Comparison of ENCODE assay signal across 8 mouse cellular contexts in the genomic region with DNA sequence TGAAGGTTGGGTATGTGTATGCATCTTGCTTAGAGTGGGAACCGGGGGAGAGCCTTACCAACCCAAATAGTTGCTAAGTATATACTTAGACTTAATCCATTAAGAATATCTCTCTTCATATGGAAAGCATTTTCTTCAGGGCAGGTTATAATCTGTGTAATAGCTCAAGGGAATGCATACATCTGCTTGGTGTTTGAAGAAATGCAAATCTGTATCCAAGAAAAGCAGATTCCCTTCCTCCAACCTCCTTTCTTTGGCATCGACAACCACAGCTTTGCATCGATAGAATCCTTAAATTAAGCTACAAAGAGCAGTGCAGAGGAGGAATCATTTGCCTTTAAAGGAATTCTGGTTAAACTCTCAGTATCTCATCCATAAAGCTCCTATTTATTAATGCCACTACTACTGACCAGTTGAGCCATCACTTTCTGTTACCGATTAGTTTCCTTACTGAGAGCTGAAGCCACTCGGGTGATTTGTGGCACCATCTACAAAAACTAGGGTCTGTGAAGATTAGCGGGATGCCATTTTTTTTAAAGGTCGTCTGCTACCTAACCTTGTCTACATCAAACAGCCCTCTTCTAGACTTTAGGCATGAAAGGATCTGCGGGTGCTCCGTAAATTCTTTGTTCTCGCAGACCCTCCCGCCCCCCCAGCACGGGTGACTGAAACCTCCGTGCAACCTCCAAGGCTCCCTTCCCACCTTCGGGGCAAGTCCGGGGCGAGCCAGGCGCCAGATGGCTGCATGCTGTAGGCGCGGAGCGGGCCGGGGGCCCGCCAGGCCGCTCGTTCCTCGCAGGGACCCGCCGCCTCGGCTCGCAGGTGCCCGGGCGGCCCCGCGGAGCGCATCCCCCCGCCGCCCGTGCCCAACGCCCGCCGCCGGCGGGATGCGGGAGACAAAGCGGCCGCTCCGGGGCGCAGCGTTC. TPM values are rescaled to one million over a fixed set of nuclear protein-coding genes. Genes with fewer than 3 reads are reported as not detected.
DNase-seq lines count a peak whose midpoint lies in the region; ATAC-seq and TF ChIP-seq lines count a peak whose summit lies in the region.

No protein-coding gene starts in this region.

- WGBS in kidney, postnatal 0 days, result under 1% methylated on average over 46 of the region's 48 CpGs
- WGBS in stomach, embryonic 14.5 days, result under 1% methylated on average over 42 of the region's 48 CpGs

- peak overlapping the region; percentile 97 for H3K9ac ChIP-seq in kidney, postnatal 0 days (ENCODE audit: low read depth, low read length)
- H3K9ac ChIP-seq in stomach, embryonic 14.5 days (replicated peaks; ENCODE audit: low read depth, low read length), result peak overlapping the region; percentile 97

- peak overlapping the region; percentile 71 for H3K4me2 ChIP-seq in kidney, postnatal 0 days (ENCODE audit: low read length)
- peak overlapping the region; percentile 63 for H3K4me2 ChIP-seq in stomach, embryonic 14.5 days (replicated peaks; ENCODE audit: low read depth, low read length)

- ATAC-seq in kidney, postnatal 0 days (replicated peaks; ENCODE audit: low FRiP score, low read depth), result peak; percentile 19; the same call in 1 of the 2 replicates
- ATAC-seq in megakaryocyte, adult 5-6 weeks (ENCODE audit: poor library complexity, severe bottlenecking), result peak; percentile 3
- ATAC-seq in stomach, embryonic 14.5 days (ENCODE audit: insufficient number of reproducible peaks, insufficient read depth, low FRiP score, low read depth), result peak; percentile 3

- H3K27me3 ChIP-seq in kidney, postnatal 0 days (ENCODE audit: insufficient read depth, low read length), result no peaks in the 10 kb centered on the region
- no peaks in the 10 kb centered on the region for H3K27me3 ChIP-seq in stomach, embryonic 14.5 days (ENCODE audit: control insufficient read depth, insufficient read depth, low read length)

- peaks cover 12% of the 10 kb centered on the region; the same call in 1 of the 2 replicates for H3K36me3 ChIP-seq in kidney, postnatal 0 days (ENCODE audit: insufficient read depth, low read length)
- H3K36me3 ChIP-seq in stomach, embryonic 14.5 days (ENCODE audit: control insufficient read depth, insufficient read depth, low read length), result peaks cover 31% of the 10 kb centered on the region

- peak overlapping the region; percentile 100 for H3K27ac ChIP-seq in kidney, postnatal 0 days
- peak overlapping the region; percentile 98 for H3K27ac ChIP-seq in stomach, embryonic 14.5 days (ENCODE audit: low read length)

- peak; percentile 57 for DNase-seq in urinary bladder, adult 2 months (ENCODE audit: low spot score)
- no peak for DNase-seq in urinary bladder, postnatal 10 days (ENCODE audit: low spot score)
- DNase-seq in cerebellum, adult 8-10 months, result peak; percentile 52
- DNase-seq in gastrocnemius, postnatal 4 days (ENCODE audit: low spot score in 2 of 2), result peak; percentile 27 to 60
- peak; percentile 52 for DNase-seq in kidney, postnatal 0 days (ENCODE audit: low spot score)
- no peak for DNase-seq in layer of hippocampus, adult 18-20 months (ENCODE audit: low spot score in 2 of 2)

- H3K4me3 ChIP-seq in kidney, postnatal 0 days (replicated peaks; ENCODE audit: low read depth, low read length), result peak overlapping the region; percentile 85
- peak overlapping the region; percentile 83 for H3K4me3 ChIP-seq in stomach, embryonic 14.5 days (ENCODE audit: low read depth, low read length)

- no peaks in the 10 kb centered on the region for H3K9me3 ChIP-seq in kidney, postnatal 0 days (replicated peaks; ENCODE audit: low read length)
- no peaks in the 10 kb centered on the region for H3K9me3 ChIP-seq in stomach, embryonic 14.5 days (ENCODE audit: control insufficient read depth, low read depth, low read length)

- TF ChIP-seq CTCF in kidney, postnatal 0 days (IDR thresholded peaks at IDR 0.05; ENCODE audit: low read depth), result no peak

- H3K4me1 ChIP-seq in kidney, postnatal 0 days (replicated peaks; ENCODE audit: insufficient read depth, low read length), result 0 out of 2 replicates have a peak, but pooled peaks cover 4% of the 10 kb centered on the region
- H3K4me1 ChIP-seq in stomach, embryonic 14.5 days (ENCODE audit: control insufficient read depth, insufficient read depth, low read length), result peaks cover 20% of the 10 kb centered on the region; the same call in 1 of the 2 replicates

RNA-seq across cellular contexts. Expression of a gene that starts 0.9 kb away (rescaled TPM):
- polyA plus RNA-seq in urinary bladder, adult 2 months (2012; rRNA removed), result 23.2 and 24.1 TPM in 2 replicates
- total RNA-seq in gastrocnemius, postnatal 4 days (2021), result 10 to 100 TPM; 28.6 to 31.6 TPM
- polyA plus RNA-seq in kidney, postnatal 0 days (2015; fragmentation: Nextera tagmentation; extraction: Ambion mirVana), result 35.0 and 37.6 TPM in 2 replicates
- 34.9 and 48.3 TPM in 2 replicates for total RNA-seq in megakaryocyte, adult 5-6 weeks (2015)
- total RNA-seq in megakaryocyte, adult 5-6 weeks (2017), result 71.7 and 77.4 TPM in 2 replicates
- 44.6 and 48.7 TPM in 2 replicates for polyA plus RNA-seq in stomach, embryonic 14.5 days (2014; fragmentation: Nextera tagmentation; extraction: Ambion mirVana)
- total RNA-seq in layer of hippocampus, adult 18-20 months (2021), result 10 to 100 TPM; 60.9 to 65.1 TPM

Comparison
In these comparisons a context has a peak if more than half of its experiments do, and no peak if none do; other contexts are left out.
1. DNase-seq: peak in urinary bladder, adult 2 months (single experiment), cerebellum, adult 8-10 months (single experiment), gastrocnemius, postnatal 4 days (2 of 2) and kidney, postnatal 0 days (single experiment); none in urinary bladder, postnatal 10 days (single experiment) and layer of hippocampus, adult 18-20 months (0 of 2).
2. Peak in every context shown above with its lines, with median percentiles within 50 percentile points of each other: ATAC-seq.